Mouse (Mus musculus) left cerebral cortex, adult 11 months (tissue): ENCODE measurements around the gene Gm5105.
A peak's percentile ranks its signal among the peaks of the same experiment; 100 is the strongest.

ENCODE experiments used
- DNase-seq: peaks from one replicate; pipeline ENCODE4 v3.0.0; 2022; ENCODE audit warnings: low spot score

Gm5105 gene

DNA sequence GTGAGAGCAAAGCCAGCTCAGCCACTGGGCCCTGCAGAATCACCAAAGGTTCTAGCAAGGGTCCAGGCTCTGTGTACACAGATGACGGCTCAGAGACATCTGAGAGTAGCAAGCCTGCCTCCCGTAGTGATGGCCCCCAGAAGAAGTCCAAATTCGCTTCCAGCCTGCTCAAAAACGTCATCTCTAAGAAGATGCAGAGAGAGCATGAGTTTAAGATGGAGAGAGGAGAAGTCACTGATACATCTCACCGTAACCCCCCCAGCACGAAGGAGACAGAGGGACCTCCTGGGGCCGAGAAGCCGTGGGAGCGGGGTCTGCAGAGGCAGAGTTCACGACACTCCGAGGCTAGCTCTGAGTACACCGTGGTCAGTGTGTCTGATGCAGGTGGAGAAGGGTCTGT, at the start of gene Gm5105:
Gm5105 (minus strand) TSS at position 101 of the 400 bp plus-strand sequence.
- DNase-seq = no peak

- no peak for DNase-seq
Observed at GRCm38 (mm10) chr3:138116871-138117270, 49.7 kb upstream of the Gm5105 start.

DNA sequence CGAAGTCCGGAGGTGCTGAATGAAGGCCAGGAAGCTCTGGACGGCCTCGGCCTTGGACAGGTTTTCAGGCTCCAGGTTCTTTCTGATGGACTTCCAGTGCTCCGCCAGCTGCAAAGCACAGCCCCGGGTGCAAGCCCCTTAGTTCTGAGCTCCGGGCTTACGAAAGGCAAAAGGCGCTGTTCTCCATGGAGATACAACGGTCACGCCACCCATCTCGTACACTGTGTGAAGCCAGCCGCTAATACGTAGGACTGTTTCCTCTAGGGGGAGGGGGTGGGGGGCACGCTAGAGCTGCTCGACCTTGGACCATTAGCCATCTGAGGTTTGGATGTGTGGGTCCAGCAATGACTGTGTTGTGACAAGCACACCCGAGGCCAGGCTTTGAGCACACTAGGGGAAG, 46.9 kb upstream of the Gm5105 start:
- no peak for DNase-seq

DNA sequence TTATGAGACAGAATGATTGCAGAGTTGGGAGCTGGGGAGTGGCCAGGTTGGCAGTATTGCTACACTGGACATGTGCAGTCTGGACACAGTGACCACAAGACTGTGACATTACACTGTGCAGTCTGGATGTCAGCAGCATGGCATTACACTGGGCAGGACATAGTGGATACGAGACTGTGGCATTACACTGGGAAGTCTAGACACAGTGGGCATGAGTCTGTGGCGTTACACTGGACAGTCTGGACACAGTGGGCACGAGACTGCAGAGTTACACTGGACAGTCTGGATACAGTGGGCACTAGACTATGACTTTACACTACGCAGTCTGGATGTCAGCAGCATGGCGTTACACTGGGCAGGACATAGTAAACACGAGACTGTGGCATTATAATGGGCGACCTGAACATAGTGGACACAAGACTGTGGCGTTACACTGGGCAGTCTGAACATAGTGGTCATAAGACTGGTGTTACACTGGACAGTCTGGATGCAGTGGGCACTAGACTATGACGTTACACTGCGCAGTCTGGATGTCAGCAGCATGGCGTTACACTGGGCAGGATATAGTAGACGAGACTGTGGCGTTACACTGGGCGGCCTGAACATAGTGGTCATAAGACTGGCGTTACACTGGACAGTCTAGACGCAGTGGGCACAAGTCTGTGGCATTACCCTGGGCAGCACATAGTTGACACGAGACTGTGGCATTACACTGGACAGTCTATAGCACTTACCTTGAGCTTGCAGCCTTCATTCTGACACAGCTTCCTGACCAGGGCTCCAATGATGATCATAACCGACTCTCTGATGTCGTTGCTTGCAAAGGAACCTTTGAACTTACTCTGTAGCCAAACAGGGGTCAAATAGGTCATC, 44.0 kb upstream of the Gm5105 start:
- no peak for DNase-seq

- no peak for DNase-seq
Observed at GRCm38 (mm10) chr3:138106887-138107286, 39.7 kb upstream of the Gm5105 start.

DNA sequence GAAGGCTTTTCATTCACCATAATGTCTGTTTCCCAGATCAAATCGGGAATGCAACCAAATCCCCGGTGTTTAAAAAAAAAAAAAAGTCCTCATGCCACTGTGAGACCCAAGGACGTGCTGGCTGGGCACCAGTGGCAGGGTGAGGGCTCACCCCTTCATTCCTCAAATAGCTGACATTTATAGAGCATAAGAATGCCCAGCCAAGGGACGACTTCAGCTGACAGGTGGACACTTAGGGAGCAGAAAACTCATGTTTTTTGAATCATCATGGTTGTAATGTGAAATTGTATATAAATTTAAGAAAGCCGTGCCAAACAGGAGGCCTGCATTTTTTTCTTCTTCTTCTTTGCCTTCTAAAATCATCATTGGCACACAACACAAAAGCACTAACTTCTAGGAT, 37.9 kb upstream of the Gm5105 start:
- no peak for DNase-seq

DNA sequence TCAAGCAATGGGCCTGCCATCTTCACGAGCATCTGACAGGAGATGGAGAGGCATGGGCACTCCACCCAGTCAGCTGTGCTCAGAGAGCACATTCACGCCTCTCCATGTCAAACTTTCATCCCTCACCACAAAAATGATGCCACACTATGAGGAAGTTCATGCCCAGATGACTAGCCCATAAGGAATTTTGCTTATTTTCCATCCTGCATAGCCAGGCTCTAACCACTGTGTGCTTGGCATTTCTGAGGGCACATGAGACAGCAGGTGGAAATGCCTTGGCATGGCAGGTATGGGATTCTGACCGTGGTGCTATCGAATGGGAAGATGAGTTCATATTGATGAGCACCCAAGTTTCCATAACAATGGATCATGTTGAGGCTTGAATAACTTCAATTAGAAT, 36.5 kb upstream of the Gm5105 start:
- DNase-seq = no peak

DNA sequence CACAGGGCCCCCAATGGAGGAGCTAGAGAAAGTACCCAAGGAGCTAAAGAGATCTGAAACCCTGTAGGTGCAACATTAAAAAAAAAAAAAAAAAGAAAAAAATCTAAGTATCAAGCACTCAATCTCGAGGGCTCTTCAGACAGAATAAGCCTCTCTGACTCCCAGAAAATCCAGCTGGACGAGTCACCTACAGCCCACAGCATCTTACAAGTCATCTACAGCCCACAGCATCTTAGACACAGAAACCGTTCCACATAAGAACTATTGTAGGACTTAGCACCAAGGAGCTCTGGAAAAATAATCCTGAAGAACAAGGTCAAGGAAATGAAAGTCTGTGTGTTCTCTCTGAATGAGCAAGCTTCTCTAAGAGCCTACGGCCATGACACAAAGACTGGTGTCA, 34.7 kb upstream of the Gm5105 start:
- no peak for DNase-seq

DNA sequence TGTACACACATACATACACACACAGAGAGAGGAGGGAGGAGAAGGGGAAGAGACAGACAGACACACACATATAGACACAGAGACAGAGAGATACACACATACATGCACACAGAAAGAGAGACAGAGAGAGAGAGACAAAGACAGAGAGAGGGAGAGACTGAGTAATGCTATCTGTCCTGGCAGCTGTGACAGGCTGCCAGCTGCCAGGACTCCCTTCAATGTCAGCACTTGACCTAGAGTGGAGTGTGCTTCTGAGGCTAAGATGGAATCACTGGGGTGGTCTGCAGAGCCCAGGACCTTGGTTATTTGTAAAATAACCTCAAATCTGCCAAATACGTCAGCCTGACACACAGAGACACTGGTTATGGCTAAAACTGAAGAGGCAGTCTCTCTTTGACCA, 30.5 kb upstream of the Gm5105 start:
- DNase-seq = no peak

DNA sequence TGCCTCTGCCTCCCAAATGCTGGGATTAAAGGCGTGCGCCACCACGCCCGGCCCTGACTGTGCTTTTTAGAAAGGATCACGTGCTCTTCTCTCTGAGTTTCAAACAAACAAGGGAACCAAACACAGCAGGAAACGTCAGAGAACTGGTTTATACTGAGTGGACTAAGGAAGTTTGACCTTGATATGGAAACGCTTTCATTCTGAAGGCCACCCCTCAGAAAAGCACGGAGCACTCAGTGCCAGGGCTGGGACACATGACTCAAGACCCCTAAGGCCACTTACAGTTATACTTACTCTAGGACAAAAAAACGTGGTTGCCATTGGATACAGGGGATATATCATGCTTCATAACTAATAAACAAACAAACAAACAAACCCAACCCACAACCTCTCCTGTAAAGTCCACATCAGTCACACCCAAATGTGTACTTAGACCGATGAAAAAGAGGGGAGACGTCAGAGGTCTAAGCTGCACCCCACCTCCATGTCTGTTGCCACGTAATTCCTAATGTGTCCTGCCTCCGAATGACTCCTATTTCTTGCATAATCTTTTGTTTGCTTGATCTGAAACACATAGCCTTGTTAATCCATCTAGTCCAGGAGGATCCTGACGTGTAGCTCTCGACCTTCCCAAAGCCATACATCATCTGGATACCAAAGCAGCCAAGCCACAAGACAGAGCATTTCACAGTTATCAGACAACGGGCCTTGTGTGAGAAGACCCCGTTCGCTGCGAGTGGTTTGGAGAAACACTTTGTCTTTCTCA, 29.3 kb upstream of the Gm5105 start:
- DNase-seq = no peak

DNA sequence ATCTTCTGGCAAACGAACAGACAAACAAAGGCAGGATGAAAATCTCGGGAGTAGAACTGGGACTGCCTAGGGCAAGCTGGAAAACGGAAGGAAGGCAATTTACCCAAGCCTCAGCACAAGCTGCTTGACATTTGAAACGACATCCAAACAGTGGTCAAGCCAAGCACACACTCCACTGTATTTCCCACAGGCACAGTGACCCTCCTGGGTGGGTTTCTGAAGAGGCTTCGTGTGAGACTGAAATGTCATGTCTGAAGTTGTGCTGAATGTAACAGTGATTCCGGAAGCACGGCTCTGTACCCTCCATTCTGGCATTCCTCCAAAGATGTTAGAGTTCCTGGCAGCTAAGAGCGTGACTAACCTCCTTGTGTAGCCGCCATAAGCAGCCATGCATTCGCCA, 28.5 kb upstream of the Gm5105 start:
- DNase-seq = no peak

DNA sequence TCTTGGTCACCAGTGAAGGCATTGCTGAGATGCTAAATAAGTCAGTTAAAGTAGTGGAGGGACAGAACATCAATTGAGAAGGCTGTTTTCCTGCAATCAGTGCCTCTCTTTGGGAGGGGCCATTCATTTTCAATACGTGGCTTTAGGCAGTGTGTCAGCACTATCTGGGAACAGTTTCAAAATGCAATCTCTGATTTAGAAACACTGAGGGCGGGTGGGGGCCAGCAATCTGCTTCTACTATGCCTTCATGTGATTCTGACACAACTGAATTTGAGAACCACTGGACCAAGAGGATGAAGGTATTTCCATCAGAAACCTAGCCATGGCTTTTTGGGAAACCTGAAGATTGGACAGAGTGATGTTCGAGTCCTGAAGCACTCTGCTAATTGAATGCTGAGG, 28.1 kb upstream of the Gm5105 start:
- DNase-seq = peak; percentile 33

- DNase-seq = no peak
Observed at GRCm38 (mm10) chr3:138083896-138084295, 16.7 kb upstream of the Gm5105 start.

DNA sequence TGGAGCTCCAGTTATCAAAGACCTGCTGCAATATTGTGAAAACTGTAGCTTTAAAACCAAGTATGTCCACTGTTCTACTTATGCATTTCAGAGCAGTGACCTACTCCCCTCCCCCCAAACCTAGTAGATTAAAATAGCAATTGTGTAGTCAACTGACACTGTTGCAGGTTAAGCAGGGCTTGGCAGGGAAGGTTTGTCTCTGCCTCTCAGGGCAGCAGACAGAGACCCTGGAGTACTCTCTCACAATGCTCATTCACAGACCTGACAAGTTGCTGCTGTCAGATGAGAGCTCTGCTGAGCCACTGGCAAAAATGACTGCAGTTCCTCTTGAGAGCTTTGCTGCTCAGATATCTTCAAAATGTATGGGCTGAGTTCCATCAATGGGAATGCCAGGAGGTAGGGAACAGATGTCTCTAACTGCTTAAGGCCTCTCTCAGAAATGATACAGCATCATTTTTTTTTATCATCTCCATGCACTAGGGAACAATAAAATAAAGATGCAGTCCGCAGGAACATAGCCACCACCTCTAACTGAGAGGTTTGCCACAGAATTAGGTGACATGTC, 16.0 kb upstream of the Gm5105 start:
- DNase-seq = no peak

DNA sequence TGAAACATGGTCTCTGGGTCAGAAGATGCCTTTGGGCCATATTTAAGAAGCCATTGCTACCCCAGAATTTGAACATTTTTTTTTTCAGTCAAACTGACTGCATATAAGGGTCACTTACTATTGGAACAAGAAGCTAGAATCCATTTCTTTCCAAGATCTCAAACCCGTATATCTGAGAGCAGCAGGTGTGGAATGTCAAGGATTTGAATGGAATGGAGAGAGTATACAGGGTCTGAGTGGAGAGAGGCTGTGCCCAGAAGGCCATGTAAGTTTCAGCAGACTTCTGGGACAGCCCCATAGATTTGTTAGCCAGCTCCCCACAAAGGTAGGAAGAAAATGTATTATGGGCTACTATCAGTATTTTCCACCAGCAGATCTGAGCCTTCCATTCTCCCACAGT, 11.5 kb upstream of the Gm5105 start:
- no peak for DNase-seq

DNA sequence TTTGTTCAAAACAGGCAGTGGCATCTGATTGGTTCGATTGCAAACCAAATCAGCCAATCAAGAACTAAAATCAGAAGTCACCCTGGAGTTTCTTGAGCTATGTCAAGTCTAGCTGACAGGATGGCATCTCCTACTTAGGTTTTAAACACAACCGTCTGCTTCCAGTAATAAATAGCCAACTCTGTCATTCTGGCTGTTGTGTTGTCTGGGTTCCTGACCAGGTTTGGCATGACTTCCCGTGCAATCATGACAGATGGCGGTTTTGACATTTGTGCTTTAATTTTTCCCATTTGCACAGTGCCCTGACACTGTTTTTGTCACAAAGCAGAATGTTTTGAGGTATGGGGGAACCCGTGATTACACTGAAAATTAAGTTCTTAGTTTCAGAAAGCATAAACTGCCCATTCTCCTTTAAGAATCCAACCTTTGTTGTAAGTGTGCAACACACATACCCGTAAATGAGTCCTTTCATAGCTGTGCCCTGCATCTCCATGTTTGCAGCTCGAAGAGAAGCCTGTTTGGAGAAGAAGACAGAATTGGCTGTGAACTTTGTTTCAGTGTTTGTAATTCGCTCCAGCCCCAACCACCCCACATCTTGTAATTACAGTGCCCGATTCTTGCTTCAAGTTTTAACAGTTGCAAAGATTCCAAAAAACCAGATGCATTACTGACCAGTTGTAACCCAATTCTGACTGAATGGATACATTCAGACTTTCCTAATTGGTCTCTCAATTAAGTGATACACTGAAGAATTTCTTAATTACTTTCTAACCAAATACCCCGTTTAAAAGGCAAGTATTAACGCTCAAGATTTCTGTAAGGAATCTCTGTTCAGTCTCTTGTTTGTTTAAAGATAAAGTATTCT, 10.5 kb upstream of the Gm5105 start:
- no peak for DNase-seq

GRCm38 (mm10) chr3:138075209-138075608, 8.0 kb upstream of the Gm5105 start:
- no peak for DNase-seq

DNA sequence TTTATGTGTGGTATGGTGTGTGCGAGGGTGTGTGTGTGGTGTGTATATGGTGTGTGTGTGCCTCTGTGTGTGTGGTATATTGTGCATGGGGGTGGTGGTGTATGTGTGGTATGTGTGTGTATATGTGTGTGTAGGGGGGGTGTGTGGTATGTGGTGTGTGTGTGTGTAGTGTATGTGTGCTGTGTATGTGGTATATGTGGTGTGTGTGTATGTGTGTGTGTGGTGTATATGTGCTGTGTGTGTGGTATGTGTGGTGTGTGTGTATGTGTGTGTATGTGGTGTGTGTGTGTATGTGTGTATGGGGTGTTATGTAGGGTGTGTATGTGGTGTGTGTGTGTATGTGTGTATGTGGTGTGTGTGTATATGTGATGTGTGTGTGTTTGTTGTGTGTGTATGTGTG, 7.0 kb upstream of the Gm5105 start:
- DNase-seq = no peak

DNA sequence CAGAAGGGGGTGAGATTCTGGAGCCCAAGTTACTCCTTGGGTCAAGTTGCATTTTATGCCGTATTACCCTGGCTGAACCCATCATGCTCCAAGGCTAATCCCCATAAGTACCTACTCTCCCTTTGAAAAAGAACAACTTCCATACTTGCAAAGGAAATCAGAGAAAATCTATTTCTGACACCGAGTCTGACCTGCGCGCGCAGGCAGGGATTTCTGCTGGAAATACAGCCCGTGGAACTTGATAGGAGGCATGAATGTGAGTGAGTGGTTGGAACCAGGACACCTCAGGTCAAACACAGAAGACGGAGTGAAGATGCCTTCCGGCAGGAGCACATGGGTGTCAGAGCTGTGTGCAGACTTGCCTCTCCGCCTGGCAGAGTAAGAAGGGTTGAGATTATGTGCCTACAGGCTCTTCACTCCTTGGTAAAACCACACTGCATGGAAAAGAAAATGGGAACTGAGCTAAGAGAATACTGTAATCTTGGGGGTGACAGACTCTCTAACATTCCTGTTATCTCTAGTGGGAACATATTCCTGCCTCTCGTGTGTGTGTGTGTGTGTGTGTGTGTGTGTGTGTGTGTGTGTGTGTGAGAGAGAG, 4.4 kb upstream of the Gm5105 start:
- DNase-seq = no peak

GRCm38 (mm10) chr3:138071004-138071403, 3.8 kb upstream of the Gm5105 start:
- DNase-seq = no peak

DNA sequence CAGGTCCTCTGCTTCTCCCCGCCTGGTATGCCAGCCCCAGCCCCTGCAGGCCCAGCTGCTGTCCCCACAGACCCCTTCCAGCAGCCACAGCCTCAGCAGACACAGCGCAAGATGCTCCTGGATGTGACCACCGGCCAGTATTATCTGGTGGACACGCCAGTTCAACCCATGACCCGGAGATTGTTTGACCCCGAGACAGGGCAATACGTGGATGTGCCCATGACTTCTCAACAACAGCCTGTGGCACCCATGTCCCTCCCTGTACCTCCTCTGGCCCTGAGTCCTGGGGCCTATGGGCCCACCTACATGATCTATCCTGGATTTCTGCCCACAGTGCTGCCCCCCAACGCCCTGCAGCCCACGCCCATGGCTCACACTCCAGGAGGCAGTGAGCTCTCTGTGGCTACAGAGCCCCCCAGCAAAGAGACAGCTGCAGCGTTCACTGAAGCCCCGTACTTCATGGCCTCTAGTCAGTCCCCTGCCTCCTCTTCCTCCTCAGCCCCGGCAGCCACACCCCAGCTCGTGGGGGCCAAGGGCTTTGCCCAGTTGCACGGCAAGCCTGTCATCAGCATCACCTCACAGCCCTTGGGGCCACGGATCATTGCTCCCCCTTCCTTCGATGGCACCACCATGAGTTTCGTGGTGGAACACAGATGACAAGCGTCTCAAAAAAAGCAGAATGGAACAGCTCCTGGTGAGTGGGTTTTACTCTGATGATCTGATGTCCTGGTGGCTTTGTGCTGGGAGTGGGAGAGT, 2.7 kb upstream of the Gm5105 start:
- DNase-seq = no peak
